Mouse (Mus musculus) cerebellum, postnatal 4 days (tissue): Measurements from ENCODE around the gene Mtln.

Source experiments
- DNase-seq, 2 experiments: peaks; one replicate each; pipeline ENCODE4 v3.0.0; 2022; ENCODE audit warnings: low spot score in 2 of 2, mixed read lengths in 1 of 2

Mtln gene

DNA sequence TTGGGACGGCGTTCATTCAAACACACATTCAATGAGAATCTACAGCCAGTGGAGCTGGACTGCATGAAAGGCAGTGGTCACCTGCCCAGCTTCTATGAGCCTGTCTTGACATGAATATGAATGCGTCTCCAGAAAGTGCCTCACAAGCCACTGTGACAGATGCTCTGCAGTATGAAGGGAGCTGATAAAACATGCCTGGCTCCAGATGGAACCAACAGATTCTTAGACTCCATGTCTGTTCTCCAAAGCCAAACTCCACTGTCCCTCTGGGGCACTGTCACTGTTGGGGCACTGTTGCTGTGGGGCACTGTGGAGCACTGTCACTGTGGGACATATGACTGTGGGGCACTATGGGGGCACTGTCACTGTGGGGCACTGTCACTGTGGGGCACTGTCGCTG lies 38.2 kb downstream of the Mtln start:
- DNase-seq, result no peak

GRCm38 (mm10) chr2:127751849-127752610 lies 40.3 kb downstream of the Mtln start:
- DNase-seq, result no peak

DNA sequence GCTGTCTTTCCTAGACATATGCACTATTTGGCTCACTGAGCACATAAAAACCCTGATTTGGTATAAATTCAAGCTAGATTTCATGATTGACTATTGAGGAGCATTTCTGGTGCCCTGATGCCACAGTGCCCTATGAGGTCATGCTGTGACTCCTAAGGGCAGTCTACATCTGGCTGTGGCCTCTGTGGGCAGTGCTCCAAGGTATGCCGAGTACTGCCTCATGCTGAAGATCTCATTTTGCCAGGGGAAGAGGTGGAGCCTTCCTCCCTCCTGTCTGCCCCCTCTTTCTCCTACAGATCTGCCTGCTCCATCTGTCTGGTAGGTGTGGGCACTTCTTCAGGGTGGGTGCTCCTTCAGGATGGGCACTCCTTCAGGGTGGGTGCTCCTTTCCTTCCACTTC lies 42.9 kb downstream of the Mtln start:
- no peak for DNase-seq

DNA sequence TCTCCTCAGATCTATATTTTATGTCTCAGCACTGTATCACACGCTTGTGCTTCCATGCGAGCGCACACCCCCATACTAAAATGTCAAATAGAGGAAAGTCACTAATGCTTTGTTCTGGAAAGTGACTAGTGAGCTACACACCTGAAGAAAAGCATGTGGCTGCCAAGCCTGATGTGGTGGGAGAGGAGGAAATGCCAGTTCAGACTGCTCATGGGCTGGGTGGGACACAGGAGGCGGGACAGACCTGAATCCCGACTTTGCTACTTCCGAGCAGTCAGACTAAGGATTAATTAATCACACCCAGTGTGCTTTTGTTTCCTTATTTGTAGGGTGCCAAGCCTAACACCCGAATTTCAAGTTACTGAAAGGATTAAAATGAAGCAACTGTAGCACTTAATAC lies 44.0 kb downstream of the Mtln start:
- DNase-seq, result no peak

DNA sequence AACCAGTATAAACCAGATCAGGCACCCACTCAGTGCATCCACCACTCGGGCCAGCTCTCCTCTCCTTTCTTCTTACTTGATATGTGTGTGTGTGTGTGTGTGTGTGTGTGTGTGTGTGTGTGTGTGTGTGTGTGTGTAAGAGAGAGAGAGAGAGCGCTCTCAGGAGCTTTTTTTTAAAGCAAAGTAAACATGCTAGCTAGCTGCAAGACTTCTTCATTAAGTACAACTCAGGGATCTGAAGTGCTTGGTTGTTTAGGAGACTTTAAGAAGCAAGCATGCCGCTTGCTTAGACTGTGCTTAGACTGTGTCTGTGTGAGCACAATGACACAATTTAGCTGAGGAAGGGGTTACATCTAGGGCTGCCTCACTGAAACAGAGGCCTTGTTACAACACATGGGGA lies 49.7 kb downstream of the Mtln start:
- DNase-seq, result no peak
